Mouse (Mus musculus): ENCODE results near the gene Itga2.

The Itga2 gene

GRCm38 (mm10) chr13:114825377-114825855 is 106.5 kb downstream of the Itga2 start:
- no peak for DNase-seq (ENCODE audit: extremely low spot score, low read depth, low spot score)

DNA sequence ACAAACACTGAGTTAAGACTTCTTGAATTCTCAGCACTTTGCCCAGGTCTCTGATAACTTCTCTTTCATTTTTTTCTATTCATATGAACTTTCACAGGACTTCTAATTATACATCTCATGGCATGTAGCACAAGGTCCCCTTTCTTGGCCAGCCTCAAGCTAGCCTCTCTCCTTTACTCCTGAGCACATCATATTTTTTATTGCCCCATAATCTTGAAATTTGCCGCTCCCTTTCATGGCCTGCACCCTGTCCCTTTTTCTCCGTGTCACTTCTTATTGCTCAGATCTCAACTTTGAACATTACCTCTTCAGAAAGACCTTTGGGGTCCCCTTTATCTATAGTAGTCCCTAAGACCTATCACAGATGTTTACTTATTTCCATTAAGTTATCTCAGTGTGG is 109.0 kb downstream of the Itga2 start:
- no peak for DNase-seq (ENCODE audit: extremely low spot score, low read depth, low spot score)

- no peak for DNase-seq (ENCODE audit: extremely low spot score, low read depth, low spot score)
Measured at GRCm38 (mm10) chr13:114818513-114818912, 113.4 kb downstream of the Itga2 start.

- peak; percentile 70 for DNase-seq (ENCODE audit: extremely low spot score, low read depth, low spot score)
Measured at GRCm38 (mm10) chr13:114817751-114818360, 114.0 kb downstream of the Itga2 start, which contains the start of gene Mocs2. TSS of gene Mocs2 (plus strand) at chr13:114818236.

DNA sequence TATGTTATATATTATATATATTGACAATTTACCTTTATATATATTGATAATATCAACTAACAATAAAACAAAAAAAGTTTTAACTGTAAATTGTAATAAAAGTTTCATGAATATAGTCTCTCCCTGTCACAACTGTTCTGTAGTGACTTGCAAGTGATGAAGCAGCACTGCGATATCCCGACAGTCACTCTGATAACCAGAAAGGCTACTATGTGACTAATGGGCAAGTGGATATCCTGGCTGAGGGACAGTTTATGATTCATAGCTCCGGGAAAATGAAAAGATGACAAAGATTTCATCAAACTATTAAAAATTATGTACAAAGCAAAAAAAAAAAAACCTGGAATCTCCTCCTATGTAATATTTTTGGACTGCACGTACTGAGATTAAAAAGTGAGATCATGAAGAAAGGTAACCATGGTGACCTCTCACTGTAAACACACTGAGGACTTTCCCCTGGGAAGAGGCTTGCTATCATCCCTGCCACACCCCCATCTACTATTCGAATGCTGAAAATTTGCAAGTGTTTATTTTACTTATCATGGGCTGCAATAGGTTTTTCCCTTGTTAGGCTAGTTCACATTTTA is 122.2 kb downstream of the Itga2 start:
- DNase-seq (ENCODE audit: extremely low spot score, low read depth, low spot score) = no peak

DNA sequence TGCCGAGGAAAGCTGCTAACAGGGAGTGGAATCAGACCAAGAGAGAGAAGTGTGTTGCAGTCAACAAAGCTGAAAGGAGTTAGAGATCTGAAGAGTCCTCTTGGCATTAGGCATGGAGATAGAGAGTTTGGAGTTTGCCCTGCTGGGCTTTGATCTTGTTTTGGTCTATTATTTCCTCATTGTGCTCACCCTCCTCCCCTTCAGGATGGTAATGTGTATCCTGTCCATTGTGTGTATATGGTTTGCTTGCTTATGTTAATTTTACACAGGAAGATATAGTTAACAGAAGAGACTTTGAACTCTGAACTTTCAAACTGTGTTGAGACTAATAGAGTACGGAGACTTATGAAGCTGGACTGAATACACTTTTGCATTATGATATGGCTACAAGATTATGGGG is 128.9 kb downstream of the Itga2 start:
- no peak for DNase-seq (ENCODE audit: extremely low spot score, low read depth, low spot score)

- DNase-seq (ENCODE audit: extremely low spot score, low read depth, low spot score) = no peak
Measured at GRCm38 (mm10) chr13:114801857-114802256, 130.0 kb downstream of the Itga2 start.

- peak; percentile 24 for DNase-seq (ENCODE audit: extremely low spot score, low read depth, low spot score)
Measured at GRCm38 (mm10) chr13:114793250-114794030, 138.5 kb downstream of the Itga2 start.

DNA sequence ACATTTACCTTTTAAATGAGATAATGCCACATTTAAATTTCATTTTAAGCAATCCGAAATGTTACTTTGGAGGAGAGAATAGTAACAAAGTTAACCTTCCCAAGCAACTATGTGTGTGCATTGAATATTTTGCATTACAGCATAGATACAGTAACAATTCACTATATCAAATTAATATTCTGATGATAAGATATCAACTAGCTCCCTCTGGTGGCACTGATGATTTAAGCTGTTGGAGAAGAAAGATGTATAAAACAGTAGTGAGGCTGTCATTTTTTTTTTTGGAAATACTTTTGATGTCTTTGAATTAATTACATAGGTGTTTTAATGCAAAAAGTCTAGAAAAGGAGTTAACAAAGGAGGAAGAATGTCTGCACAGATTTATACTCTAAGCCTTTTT is 140.4 kb downstream of the Itga2 start:
- DNase-seq (ENCODE audit: extremely low spot score, low read depth, low spot score) = no peak
